Mouse (Mus musculus) heart, postnatal 0 days (tissue): Measurements from ENCODE around the gene Apoh. TPM values are rescaled to one million over a fixed set of nuclear protein-coding genes. Genes with fewer than 3 reads are reported as not detected.

Source experiments
- ATAC-seq: fragments of 200-750 bp; cut with Nextera tagmentation; 2 replicates; pipeline ENCODE4 v1.8.0; 2017; ENCODE audit warnings: low read depth, moderate number of reproducible peaks, moderate library complexity; ENCODE audit not compliant: insufficient read depth
- DNase-seq: peaks from one replicate; pipeline ENCODE4 v3.0.0-alpha.2; 2016; ENCODE audit warnings: low spot score
- H3K27ac ChIP-seq: fragments of 300-500 bp; sonication (generic); 2 replicates; pipeline ENCODE4 v1.5.1; 2014; ENCODE audit warnings: low read depth, mild to moderate bottlenecking
- H3K27me3 ChIP-seq: fragments of 300-500 bp; sonication (generic); 2 replicates; pipeline ENCODE4 v1.6.1; 2014; ENCODE audit warnings: low read length, mixed read lengths; ENCODE audit not compliant: control insufficient read depth, insufficient read depth
- H3K36me3 ChIP-seq: fragments of 300-500 bp; sonication (generic); replicated peaks from 2 replicates; pipeline ENCODE4 v1.6.1; 2014; ENCODE audit warnings: low read length, mixed read lengths; ENCODE audit not compliant: control insufficient read depth, insufficient read depth
- H3K4me1 ChIP-seq: fragments of 300-500 bp; sonication (generic); 2 replicates; pipeline ENCODE4 v1.6.1; 2014; ENCODE audit warnings: antibody characterized with exemption; ENCODE audit not compliant: control insufficient read depth, insufficient read depth
- H3K4me2 ChIP-seq: fragments of 300-500 bp; sonication (generic); 2 replicates; pipeline ENCODE4 v1.6.1; 2014; ENCODE audit warnings: low read depth, mild to moderate bottlenecking, low read length, moderate library complexity
- H3K4me3 ChIP-seq: fragments of 300-500 bp; sonication (generic); 2 replicates; pipeline ENCODE4 v1.5.1; 2014; ENCODE audit warnings: low read depth, low read length
- H3K9ac ChIP-seq: fragments of 300-500 bp; sonication (generic); replicated peaks from 2 replicates; pipeline ENCODE4 v1.6.1; 2014; ENCODE audit warnings: low read depth, low read length, mixed read lengths
- H3K9me3 ChIP-seq: fragments of 300-500 bp; sonication (generic); replicated peaks from 2 replicates; pipeline ENCODE4 v1.6.1; 2016; ENCODE audit warnings: low read length; ENCODE audit not compliant: control insufficient read depth
- CTCF ChIP-seq: IDR thresholded peaks from 2 replicates; pipeline ENCODE4 v1.5.1; 2016; ENCODE audit warnings: antibody characterized with exemption, control low read depth, low read depth
- EP300 ChIP-seq: IDR thresholded peaks from 2 replicates; pipeline ENCODE4 v1.6.1; 2016; ENCODE audit warnings: antibody characterized with exemption, low read depth
- WGBS: fragments of 180-500 bp; shearing (Covaris S2); extraction: QIAGEN DNeasy Blood & Tissue Kit; methylation state at CpG from one replicate; pipeline ENCODE4 v1.1.7; 2014; 5-methylcytosine and 5-hydroxymethylcytosine counted together
- polyA plus RNA-seq: library from polyadenylated mRNA; unstranded; fragments of >200 nt; fragmentation: Nextera tagmentation; extraction: Ambion mirVana; gene quantifications from 2 replicates; pipeline ENCODE4 v1.2.1, GENCODE M21; 2015
- total RNA-seq: library from RNA; depleted of rRNA; stranded (reverse); fragments of >200 nt; gene quantifications from 2 replicates; pipeline ENCODE4 v1.2.3, GENCODE M21; 2014; ENCODE audit warnings: low replicate concordance

Apoh gene
- total and polyA plus RNA-seq, 2 experiments from 2014 or later: 0.87 TPM; not detected in 1

- no peak overlapping the region for H3K9ac ChIP-seq
- H3K27ac ChIP-seq: no peak overlapping the region
- WGBS: 73% methylated on average over 3 of the region's 3 CpGs
- no peaks in the 10 kb centered on the region for H3K36me3 ChIP-seq
- no peaks in the 10 kb centered on the region for H3K4me1 ChIP-seq
- no peaks in the 10 kb centered on the region for H3K27me3 ChIP-seq
- ATAC-seq (no peak), DNase-seq (no peak)
- no peak for TF ChIP-seq CTCF
- TF ChIP-seq EP300: no peak
- H3K9me3 ChIP-seq: no peaks in the 10 kb centered on the region
- H3K4me2 ChIP-seq: no peak overlapping the region
- no peak overlapping the region for H3K4me3 ChIP-seq
These were observed 39.5 kb downstream of the Apoh start for GRCm38 (mm10) chr11:108382664-108383063.

DNA sequence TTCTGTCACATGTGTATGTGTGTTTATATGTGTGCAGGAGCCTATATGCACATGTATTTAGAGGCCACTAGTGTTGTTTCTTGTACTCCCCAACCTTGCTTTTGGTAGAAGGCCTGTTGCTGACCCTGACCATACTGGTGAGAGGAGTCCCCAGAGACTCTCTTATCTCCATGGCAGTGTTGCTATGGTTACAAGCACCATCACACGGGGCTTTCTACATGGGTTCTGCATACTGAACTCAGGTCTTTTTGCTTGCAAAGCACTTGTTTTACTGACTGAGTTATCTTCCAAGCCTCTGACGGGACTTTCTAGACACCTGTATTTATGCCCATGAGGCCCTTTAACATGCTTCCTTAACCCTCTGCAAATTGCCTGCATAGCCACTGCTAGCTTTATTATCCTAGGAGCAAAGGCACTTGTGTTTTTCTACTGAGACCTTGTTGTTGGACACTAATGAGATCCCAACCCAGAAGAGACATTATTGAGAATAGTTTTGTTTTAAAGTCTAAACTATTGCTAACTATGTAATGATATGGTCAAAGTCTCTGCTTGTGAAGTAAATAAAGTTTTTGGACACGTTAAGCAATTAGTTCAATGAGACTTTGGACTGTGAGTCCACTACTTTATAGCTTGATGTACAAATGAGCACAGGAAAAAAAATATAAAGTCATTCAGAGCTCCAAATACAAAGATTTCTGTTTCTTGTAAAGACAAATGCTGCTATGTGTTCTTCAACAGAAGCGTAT lies 41.9 kb downstream of the Apoh start:
- ATAC-seq (no peak), DNase-seq (no peak)
- Histone ChIP-seq H3K36me3 (no peaks in the 10 kb centered on the region), H3K27me3 (no peaks in the 10 kb centered on the region), H3K27ac (no peak overlapping the region), H3K4me2 (no peak overlapping the region), H3K9me3 (no peaks in the 10 kb centered on the region), H3K9ac (no peak overlapping the region), H3K4me3 (no peak overlapping the region), H3K4me1 (no peaks in the 10 kb centered on the region)
- 58% methylated on average over 4 of the region's 4 CpGs for WGBS
- no peak for TF ChIP-seq CTCF
- no peak for TF ChIP-seq EP300

DNA sequence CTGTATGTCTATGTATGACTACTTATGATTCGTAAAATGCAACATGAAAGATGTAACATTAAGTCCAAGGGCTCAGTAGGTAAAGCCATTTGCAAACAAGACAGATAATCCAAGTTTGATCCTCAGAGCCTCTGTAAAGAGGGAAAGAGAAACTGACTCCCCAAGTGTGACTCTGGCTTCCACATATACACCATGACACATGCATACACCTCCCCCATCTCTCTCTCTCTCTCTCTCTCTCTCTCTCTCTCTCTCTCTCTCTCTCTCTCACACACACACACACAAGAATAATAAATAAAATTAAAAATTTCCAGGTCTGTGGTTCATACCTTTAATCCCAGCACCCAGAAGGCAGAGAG lies 42.5 kb downstream of the Apoh start:
- no peak overlapping the region for H3K27ac ChIP-seq
- no peak for TF ChIP-seq CTCF
- no peak for TF ChIP-seq EP300
- WGBS: 94% methylated on average over 1 of the region's 1 CpGs
- DNase-seq (no peak), ATAC-seq (no peak)
- H3K4me1 ChIP-seq: no peaks in the 10 kb centered on the region
- H3K36me3 ChIP-seq: no peaks in the 10 kb centered on the region
- no peaks in the 10 kb centered on the region for H3K27me3 ChIP-seq
- no peak overlapping the region for H3K9ac ChIP-seq
- H3K4me3 ChIP-seq: no peak overlapping the region
- no peaks in the 10 kb centered on the region for H3K9me3 ChIP-seq
- no peak overlapping the region for H3K4me2 ChIP-seq

DNA sequence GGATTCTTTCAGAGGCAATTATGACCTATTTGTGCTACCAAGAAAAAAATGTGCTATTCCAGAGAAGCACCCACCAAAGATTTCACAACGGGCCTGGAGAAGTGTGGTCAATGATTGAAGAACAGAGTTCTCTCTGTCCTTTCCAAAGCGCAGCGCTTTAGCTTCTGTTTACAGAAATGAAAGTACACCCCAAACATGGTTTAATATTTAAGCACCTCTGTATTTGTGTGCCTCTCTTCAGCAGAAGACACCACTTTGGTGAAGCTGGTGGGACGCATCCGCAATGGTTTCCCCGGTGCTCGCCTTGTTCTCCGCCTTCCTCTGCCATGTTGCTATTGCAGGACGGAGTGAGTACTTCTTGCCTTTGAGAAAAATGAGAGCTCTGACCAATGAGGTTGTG lies 51.9 kb downstream of the Apoh start:
- TF ChIP-seq CTCF (no peak), EP300 (no peak)
- no peak overlapping the region for H3K9ac ChIP-seq
- H3K27ac ChIP-seq: no peak overlapping the region
- whole genome bisulfite sequencing: 95% methylated on average over 9 of the region's 9 CpGs
- no peaks in the 10 kb centered on the region for H3K27me3 ChIP-seq
- ATAC-seq (no peak), DNase-seq (no peak)
- H3K4me1 ChIP-seq: no peaks in the 10 kb centered on the region
- H3K36me3 ChIP-seq: no peaks in the 10 kb centered on the region
- H3K4me2 ChIP-seq: no peak overlapping the region
- H3K4me3 ChIP-seq: no peak overlapping the region
- no peaks in the 10 kb centered on the region for H3K9me3 ChIP-seq

DNA sequence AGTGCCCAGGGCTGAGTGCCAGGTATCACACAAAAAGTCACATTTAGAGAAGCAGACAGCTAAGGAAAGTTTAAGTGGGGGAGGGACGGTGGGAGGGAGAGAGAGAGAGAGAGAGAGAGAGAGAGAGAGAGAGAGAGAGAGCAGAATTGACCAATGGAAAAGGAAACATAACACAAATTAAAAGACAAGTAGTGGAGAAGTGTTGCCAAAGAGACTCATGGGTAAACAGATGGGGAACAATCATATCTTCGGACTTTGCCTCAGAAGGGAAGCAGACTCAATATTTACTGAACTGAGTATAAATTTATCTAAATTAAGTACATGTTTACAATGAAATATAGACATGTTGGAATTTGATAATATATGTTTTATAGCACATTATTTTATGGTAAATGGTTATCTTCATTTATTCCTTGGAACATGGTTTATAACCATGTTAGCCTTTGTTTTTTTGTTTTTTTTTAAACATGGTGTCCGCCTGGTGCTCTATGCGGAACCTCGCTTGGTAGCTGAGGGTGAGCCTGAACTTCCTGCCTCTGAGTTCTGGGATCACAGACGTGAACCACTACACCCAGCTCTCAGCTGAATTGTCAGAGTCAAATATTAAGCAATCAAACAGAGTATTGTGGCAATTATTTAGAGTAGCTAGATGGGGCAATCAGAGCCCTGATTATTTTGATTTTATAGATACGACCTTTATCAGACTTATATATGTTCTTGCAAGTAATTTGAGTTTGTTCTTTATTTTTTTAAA lies 53.1 kb downstream of the Apoh start:
- no peaks in the 10 kb centered on the region for H3K36me3 ChIP-seq
- TF ChIP-seq EP300: no peak
- TF ChIP-seq CTCF: no peak

More for the DNA sequence above, 53.1 kb downstream of the Apoh start:
- Histone ChIP-seq H3K27me3 (no peaks in the 10 kb centered on the region), H3K9ac (no peak overlapping the region), H3K27ac (no peak overlapping the region), H3K4me2 (no peak overlapping the region), H3K4me1 (no peaks in the 10 kb centered on the region), H3K4me3 (no peak overlapping the region), H3K9me3 (no peaks in the 10 kb centered on the region)
- DNase-seq: no peak
- 74% methylated on average over 7 of the region's 7 CpGs for WGBS
- ATAC-seq: no peak
